Mouse (Mus musculus): ENCODE measurements around the gene Plscr3. TPM values are rescaled to one million over a fixed set of nuclear protein-coding genes. Genes with fewer than 3 reads are reported as not detected.
"Not testable (repeated sequence)": the region's sequence is repeated elsewhere in the genome, so short reads cannot be mapped to it uniquely, and the experiment has no call there.

Gene Plscr3
- total RNA-seq, 2 experiments from 2014 or later = 28.4 to 32.2 TPM

GRCm38 (mm10) chr11:69853994-69854393 lies 7.8 kb downstream of the Plscr3 start:
- no peak for DNase-seq (ENCODE audit: extremely low spot score in 1 of 2, low spot score in 2 of 2)
- intact Hi-C loops (cut with DNase I) = no loop called here

- DNase-seq (ENCODE audit: extremely low spot score in 1 of 2, low spot score in 2 of 2) = no peak
- intact Hi-C loops (cut with DNase I) = no loop called here
These were observed 8.5 kb downstream of the Plscr3 start for GRCm38 (mm10) chr11:69854680-69855079.

GRCm38 (mm10) chr11:69855347-69855746 lies 9.2 kb downstream of the Plscr3 start:
- intact Hi-C loops (cut with DNase I) = no loop called here
- DNase-seq (ENCODE audit: extremely low spot score in 1 of 2, low spot score in 2 of 2) = peak in 1 of 2 experiments; percentile 62

- intact Hi-C loops (cut with DNase I) = no loop called here
- DNase-seq (ENCODE audit: extremely low spot score in 1 of 2, low spot score in 2 of 2) = no peak
These were observed 12.2 kb downstream of the Plscr3 start, which contains the start of gene Tnk1 for GRCm38 (mm10) chr11:69858113-69858998. Gene Tnk1 (minus strand): TSS chr11:69858730.

GRCm38 (mm10) chr11:69863729-69864128 lies 17.6 kb downstream of the Plscr3 start:
- DNase-seq (ENCODE audit: extremely low spot score in 1 of 2, low spot score in 2 of 2); intact Hi-C loops (cut with DNase I): not testable (repeated sequence)

GRCm38 (mm10) chr11:69864138-69864860 lies 18.1 kb downstream of the Plscr3 start:
- DNase-seq (ENCODE audit: extremely low spot score in 1 of 2, low spot score in 2 of 2) = no peak
- intact Hi-C loops (cut with DNase I) = no loop called here

- no peak for DNase-seq (ENCODE audit: extremely low spot score in 1 of 2, low spot score in 2 of 2)
- intact Hi-C loops (cut with DNase I) = no loop called here
These were observed 19.4 kb downstream of the Plscr3 start for GRCm38 (mm10) chr11:69865561-69865960.

GRCm38 (mm10) chr11:69867335-69867734 lies 21.2 kb downstream of the Plscr3 start:
- intact Hi-C loops (cut with DNase I) = no loop called here
- no peak for DNase-seq (ENCODE audit: extremely low spot score in 1 of 2, low spot score in 2 of 2)

GRCm38 (mm10) chr11:69870289-69871069 lies 24.3 kb downstream of the Plscr3 start:
- no peak for DNase-seq (ENCODE audit: extremely low spot score in 1 of 2, low spot score in 2 of 2)
- intact Hi-C loops (cut with DNase I) = no loop called here

- DNase-seq (ENCODE audit: extremely low spot score in 1 of 2, low spot score in 2 of 2) = no peak
- intact Hi-C loops (cut with DNase I) = no loop called here
These were observed 25.6 kb downstream of the Plscr3 start for GRCm38 (mm10) chr11:69871822-69872221.

- no peak for DNase-seq (ENCODE audit: extremely low spot score in 1 of 2, low spot score in 2 of 2)
- intact Hi-C loops (cut with DNase I) = no loop called here
These were observed 26.3 kb downstream of the Plscr3 start for GRCm38 (mm10) chr11:69872451-69872850.

GRCm38 (mm10) chr11:69876186-69876585 lies 30.0 kb downstream of the Plscr3 start:
- DNase-seq (ENCODE audit: extremely low spot score in 1 of 2, low spot score in 2 of 2) = no peak
- intact Hi-C loops (cut with DNase I) = loop anchor here (5.0 kb wide), 1 partner anchor 74 kb away; the partner anchor contains the start of gene Fgf11

- intact Hi-C loops (cut with DNase I) = loop anchor here (5.0 kb wide), 1 partner anchor 75 kb away; the partner anchor contains the start of gene Fgf11
- DNase-seq (ENCODE audit: extremely low spot score in 1 of 2, low spot score in 2 of 2) = peak; percentile 77 to 91
These were observed 30.7 kb downstream of the Plscr3 start for GRCm38 (mm10) chr11:69876867-69877266.

- intact Hi-C loops (cut with DNase I) = loop anchor here (5.0 kb wide), 1 partner anchor 76 kb away; the partner anchor contains the start of gene Fgf11
- no peak for DNase-seq (ENCODE audit: extremely low spot score in 1 of 2, low spot score in 2 of 2)
These were observed 31.7 kb downstream of the Plscr3 start, which contains the start of gene Tmem95 for GRCm38 (mm10) chr11:69877878-69878277. Gene Tmem95 (minus strand): TSS chr11:69878018.

- intact Hi-C loops (cut with DNase I) = loop anchor here (5.0 kb wide), 1 partner anchor 76 kb away; the partner anchor contains the start of gene Fgf11
- no peak for DNase-seq (ENCODE audit: extremely low spot score in 1 of 2, low spot score in 2 of 2)
These were observed 32.2 kb downstream of the Plscr3 start for GRCm38 (mm10) chr11:69878399-69878798.

- no peak for DNase-seq (ENCODE audit: extremely low spot score in 1 of 2, low spot score in 2 of 2)
- intact Hi-C loops (cut with DNase I) = loop anchor here (5.0 kb wide), 1 partner anchor 77 kb away; the partner anchor contains the start of gene Fgf11
These were observed 32.8 kb downstream of the Plscr3 start for GRCm38 (mm10) chr11:69878952-69879351.

- no peak for DNase-seq (ENCODE audit: extremely low spot score in 1 of 2, low spot score in 2 of 2)
- intact Hi-C loops (cut with DNase I) = loop anchor here (5.0 kb wide), 1 partner anchor 77 kb away; the partner anchor contains the start of gene Fgf11
These were observed 33.5 kb downstream of the Plscr3 start for GRCm38 (mm10) chr11:69879711-69880110.

- peak in 1 of 2 experiments; percentile 82 for DNase-seq (ENCODE audit: extremely low spot score in 1 of 2, low spot score in 2 of 2)
- intact Hi-C loops (cut with DNase I) = no loop called here
These were observed 34.3 kb downstream of the Plscr3 start for GRCm38 (mm10) chr11:69880506-69880852.

All from left cerebral cortex, postnatal 10 days (tissue).